Mouse (Mus musculus): ENCODE measurements around the gene Lrrc58.

- TF ChIP-seq ELF1 (IDR thresholded peaks at IDR 0.05; ENCODE audit: low read depth, low read length): no peak
- TF ChIP-seq CTCF (IDR thresholded peaks at IDR 0.05 in 2 of 3, conservative IDR thresholded peaks at IDR 0.05 in 1 of 3; ENCODE audit: control insufficient read depth in 1 of 3, insufficient read depth in 1 of 3, low read depth in 2 of 3, low read length in 3 of 3, poor library complexity in 1 of 3, severe bottlenecking in 1 of 3): no peak
- TF ChIP-seq CHD1 (IDR thresholded peaks at IDR 0.05; ENCODE audit: low read depth, low read length): no peak
- no peak for TF ChIP-seq HCFC1 (IDR thresholded peaks at IDR 0.05; ENCODE audit: low read depth, low read length)
- TF ChIP-seq UBTF (IDR thresholded peaks at IDR 0.05; ENCODE audit: borderline replicate concordance, insufficient read depth, low read depth, low read length): no peak
- no peak for TF ChIP-seq USF1 (IDR thresholded peaks at IDR 0.05; ENCODE audit: low read depth, low read length)
- TF ChIP-seq SMC3 (IDR thresholded peaks at IDR 0.05; ENCODE audit: low read depth, low read length): no peak
Measured at GRCm38 (mm10) chr16:37899357-37899756, 31.2 kb downstream of the Lrrc58 start.
